In genomic region chr14:20595781-20596180, GRCm38 (mm10) we compare ENCODE assay signal across 8 mouse cellular contexts. TPM values are rescaled to one million over a fixed set of nuclear protein-coding genes. Genes with fewer than 3 reads are reported as not detected.
A peak's percentile ranks its signal among the peaks of the same experiment; 100 is the strongest.
DNase-seq lines count a peak whose midpoint lies in the region; ATAC-seq lines count a peak whose summit lies in the region.

No protein-coding gene starts in this region.

- H3K36me3 ChIP-seq in forebrain, embryonic 10.5 days (replicated peaks) = peaks cover 4% of the 10 kb centered on the region
- no peaks in the 10 kb centered on the region for H3K36me3 ChIP-seq in forebrain, embryonic 13.5 days (ENCODE audit: poor library complexity, severe bottlenecking)
- H3K36me3 ChIP-seq in intestine, embryonic 16.5 days (ENCODE audit: control insufficient read depth, insufficient read depth, low read length) = no peaks in the 10 kb centered on the region

- no peak for DNase-seq in forebrain, embryonic 10.5 days (ENCODE audit: extremely low spot score, low spot score)
- DNase-seq in cerebellum, adult 11-12 months = peak; percentile 57
- DNase-seq in left cerebral cortex, postnatal 10 days (ENCODE audit: extremely low spot score in 1 of 2, low spot score in 2 of 2) = peak; percentile 40 to 43
- no peak for DNase-seq in c-Kit-positive CD71-positive TER-119-positive erythroid progenitor cells, embryonic 14.5 days (ENCODE audit: low spot score)
- no peak for DNase-seq in lung, postnatal 25 days (ENCODE audit: low spot score)

- no peak for ATAC-seq in forebrain, embryonic 13.5 days
- ATAC-seq in frontal cortex, adult (ENCODE audit: low TSS enrichment) = peak; percentile 93
- no peak for ATAC-seq in intestine, embryonic 16.5 days

- H3K4me1 ChIP-seq in forebrain, embryonic 10.5 days = peaks cover 16% of the 10 kb centered on the region
- H3K4me1 ChIP-seq in forebrain, embryonic 13.5 days = peaks cover 12% of the 10 kb centered on the region
- no peaks in the 10 kb centered on the region for H3K4me1 ChIP-seq in intestine, embryonic 16.5 days (ENCODE audit: control insufficient read depth, insufficient read depth, low read length)

- H3K27ac ChIP-seq in forebrain, embryonic 10.5 days = peak overlapping the region; percentile 65
- H3K27ac ChIP-seq in forebrain, embryonic 13.5 days = no peak overlapping the region
- H3K27ac ChIP-seq in intestine, embryonic 16.5 days (ENCODE audit: low read length) = no peak overlapping the region

- no peaks in the 10 kb centered on the region for H3K9me3 ChIP-seq in forebrain, embryonic 10.5 days
- no peaks in the 10 kb centered on the region for H3K9me3 ChIP-seq in forebrain, embryonic 13.5 days (replicated peaks)
- no peaks in the 10 kb centered on the region for H3K9me3 ChIP-seq in intestine, embryonic 16.5 days (ENCODE audit: control insufficient read depth, low read length)

- H3K4me3 ChIP-seq in forebrain, embryonic 10.5 days = no peak overlapping the region
- H3K4me3 ChIP-seq in forebrain, embryonic 13.5 days = no peak overlapping the region
- H3K4me3 ChIP-seq in intestine, embryonic 16.5 days (ENCODE audit: low read length) = no peak overlapping the region

- H3K9ac ChIP-seq in forebrain, embryonic 13.5 days = no peak overlapping the region
- H3K9ac ChIP-seq in intestine, embryonic 16.5 days (ENCODE audit: low read depth, low read length) = no peak overlapping the region

- 20% methylated on average over 3 of the region's 3 CpGs for WGBS in forebrain, embryonic 10.5 days
- WGBS in forebrain, embryonic 13.5 days = 8% methylated on average over 3 of the region's 3 CpGs
- 58% methylated on average over 3 of the region's 3 CpGs for WGBS in intestine, embryonic 16.5 days

- H3K4me2 ChIP-seq in forebrain, embryonic 13.5 days = no peak overlapping the region
- no peak overlapping the region; the same call in 1 of the 2 replicates for H3K4me2 ChIP-seq in intestine, embryonic 16.5 days (ENCODE audit: low read depth, low read length)

- intact Hi-C loops in left cerebral cortex, postnatal 10 days (cut with DNase I) = no loop called here

- H3K27me3 ChIP-seq in forebrain, embryonic 10.5 days (ENCODE audit: poor library complexity, severe bottlenecking) = no peaks in the 10 kb centered on the region
- no peaks in the 10 kb centered on the region for H3K27me3 ChIP-seq in forebrain, embryonic 13.5 days
- H3K27me3 ChIP-seq in intestine, embryonic 16.5 days (replicated peaks; ENCODE audit: control insufficient read depth, insufficient read depth, low read length) = no peaks in the 10 kb centered on the region

RNA-seq across cellular contexts. Expression of gene Usp54, which starts 45.1 kb away (rescaled TPM):
- 15.4 and 16.5 TPM in 2 replicates for polyA plus RNA-seq in forebrain, embryonic 10.5 days (2016; fragmentation: Nextera tagmentation; extraction: Ambion mirVana)
- polyA plus RNA-seq in forebrain, embryonic 13.5 days (2015; fragmentation: Nextera tagmentation; extraction: Ambion mirVana) = 8.1 and 10.1 TPM in 2 replicates
- total RNA-seq in left cerebral cortex, postnatal 10 days (2021) = 10 to 100 TPM; 21.2 to 29.3 TPM
- 3.1 and 3.3 TPM in 2 replicates for polyA plus RNA-seq in intestine, embryonic 16.5 days (2015; fragmentation: Nextera tagmentation; extraction: Ambion mirVana)

RNA-seq across cellular contexts. Expression of gene Ppp3cb, which starts 49.4 kb away (rescaled TPM):
- 44.7 and 48.5 TPM in 2 replicates for polyA plus RNA-seq in forebrain, embryonic 10.5 days (2016; fragmentation: Nextera tagmentation; extraction: Ambion mirVana)
- polyA plus RNA-seq in forebrain, embryonic 13.5 days (2015; fragmentation: Nextera tagmentation; extraction: Ambion mirVana) = 71.9 and 73.7 TPM in 2 replicates
- total RNA-seq in left cerebral cortex, postnatal 10 days (2021) = 100 to 1,000 TPM; 434 TPM
- polyA plus RNA-seq in intestine, embryonic 16.5 days (2015; fragmentation: Nextera tagmentation; extraction: Ambion mirVana) = 17.3 and 22.6 TPM in 2 replicates

Comparison
In these comparisons a context has a peak if more than half of its experiments do, and no peak if none do; other contexts are left out.
1. DNase-seq: peak in cerebellum, adult 11-12 months (single experiment) and left cerebral cortex, postnatal 10 days (2 of 2); none in forebrain, embryonic 10.5 days (single experiment), c-Kit-positive CD71-positive TER-119-positive erythroid progenitor cells, embryonic 14.5 days (single experiment) and lung, postnatal 25 days (single experiment).